Mouse (Mus musculus) megakaryocyte, embryonic 14.5 days (primary cell): ENCODE results near the gene Olfr531.

ENCODE experiments used
- FLI1 ChIP-seq: IDR thresholded peaks from 2 replicates; pipeline ENCODE4 v1.6.1; 2012; ENCODE audit warnings: low read length, inconsistent platforms, mixed read lengths
- GATA1 ChIP-seq: IDR thresholded peaks from 3 replicates; pipeline ENCODE4 v1.6.1; 2012; ENCODE audit warnings: mixed read lengths, low read length, inconsistent platforms, borderline replicate concordance

- TF ChIP-seq GATA1 (no peak), FLI1 (no peak)
Observed at GRCm38 (mm10) chr7:140376231-140376630, 26.5 kb downstream of the Olfr531 start, which contains the start of gene Olfr530.
